ENCODE assay signal across 9 mouse cellular contexts in the genomic region with DNA sequence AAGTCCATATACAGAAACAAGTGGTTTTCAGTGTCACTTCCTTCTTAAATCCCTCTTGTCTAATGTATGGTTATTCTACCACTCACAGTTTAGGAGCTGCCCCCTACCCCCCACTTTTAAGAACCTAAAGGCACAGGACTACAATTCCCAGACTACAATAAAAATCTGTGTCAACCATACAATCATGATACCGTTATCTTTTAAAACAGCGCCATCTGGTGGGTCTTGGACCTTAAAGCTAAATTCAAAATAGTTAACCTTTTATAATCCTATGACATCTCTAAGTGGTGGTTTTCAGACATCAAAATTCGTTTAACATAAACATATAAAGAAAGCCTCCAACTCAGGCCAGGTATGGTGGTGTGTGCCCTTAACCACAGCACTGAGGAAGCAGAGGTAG. TPM values are rescaled to one million over a fixed set of nuclear protein-coding genes. Genes with fewer than 3 reads are reported as not detected.
A peak's percentile ranks its signal among the peaks of the same experiment; 100 is the strongest.
DNase-seq lines count a peak whose midpoint lies in the region; ATAC-seq and TF ChIP-seq lines count a peak whose summit lies in the region.
"Had no signal": no experiment of that assay in that cellular context is flagged by ENCODE, and none has a peak within 500 bp of the region (broad histone marks: within the 10 kb centered on the region; RNA-seq: fewer than 3 reads in every experiment).

No protein-coding gene starts in this region.

- in situ Hi-C loops in ES-E14 (cut with MboI; ENCODE audit: low sequenced_read_pairs in 2 of 2, unreplicated experiment in 2 of 2) = no loop called here

- 7% methylated on average over 3 of the region's 3 CpGs for WGBS in kidney, embryonic 16.5 days
- 15% methylated on average over 3 of the region's 3 CpGs for WGBS in neural tube, embryonic 11.5 days

- H3K4me1 ChIP-seq in kidney, embryonic 16.5 days (ENCODE audit: insufficient read depth, low read length) = peaks cover 11% of the 10 kb centered on the region
- H3K4me1 ChIP-seq in ES-E14 (ENCODE audit: control insufficient read depth in 2 of 2, insufficient read depth in 2 of 2, low read length in 2 of 2, poor library complexity in 1 of 2) = no peaks in the 10 kb centered on the region
- peaks cover 7% of the 10 kb centered on the region; the same call in 1 of the 2 replicates for H3K4me1 ChIP-seq in neural tube, embryonic 11.5 days (ENCODE audit: control insufficient read depth, insufficient read depth, low read length)

- DNase-seq in kidney, adult 11 months = peak; percentile 21
- DNase-seq in ES-E14 (ENCODE audit: low read depth, low spot score) = no peak
- DNase-seq in adrenal gland, postnatal 4 days (ENCODE audit: low spot score in 2 of 2) = peak; percentile 12 to 13
- peak; percentile 14 to 57 for DNase-seq in frontal cortex, postnatal 25 days (ENCODE audit: low spot score in 2 of 2)
- DNase-seq in layer of hippocampus, postnatal 14 days (ENCODE audit: low spot score in 2 of 2) = peak; percentile 43 to 88
- peak; percentile 69 for DNase-seq in neural tube, embryonic 11.5 days (ENCODE audit: low spot score)

- no peaks in the 10 kb centered on the region for H3K27me3 ChIP-seq in kidney, embryonic 16.5 days (ENCODE audit: insufficient read depth, low read length)
- no peaks in the 10 kb centered on the region for H3K27me3 ChIP-seq in neural tube, embryonic 11.5 days (ENCODE audit: control insufficient read depth, insufficient read depth, low read length)

- peaks cover 13% of the 10 kb centered on the region for H3K36me3 ChIP-seq in kidney, embryonic 16.5 days (ENCODE audit: insufficient read depth, low read length)
- peaks cover 9% of the 10 kb centered on the region for H3K36me3 ChIP-seq in ES-E14 (ENCODE audit: control insufficient read depth, insufficient read depth, low read length, poor library complexity, severe bottlenecking)
- no peaks in the 10 kb centered on the region for H3K36me3 ChIP-seq in neural tube, embryonic 11.5 days (ENCODE audit: control insufficient read depth, insufficient read depth, low read length)

- H3K4me3 ChIP-seq in kidney, embryonic 16.5 days (ENCODE audit: low read length) = no peak overlapping the region
- H3K4me3 ChIP-seq in ES-E14 (ENCODE audit: insufficient read depth in 1 of 2, low read depth in 1 of 2, low read length in 2 of 2, poor library complexity in 1 of 2, severe bottlenecking in 1 of 2) = no peak overlapping the region
- no peak overlapping the region for H3K4me3 ChIP-seq in neural tube, embryonic 11.5 days (ENCODE audit: low read depth, low read length)
- H3K4me3 ChIP-seq: myocyte had no signal

- H3K9ac ChIP-seq in kidney, embryonic 16.5 days (replicated peaks; ENCODE audit: low read length) = no peak overlapping the region
- no peak overlapping the region for H3K9ac ChIP-seq in ES-E14 (ENCODE audit: insufficient read depth, low read depth, low read length, poor library complexity, severe bottlenecking)
- H3K9ac ChIP-seq in neural tube, embryonic 11.5 days (ENCODE audit: low read length) = no peak overlapping the region

- ATAC-seq in kidney, embryonic 16.5 days (ENCODE audit: low FRiP score, low TSS enrichment) = no peak
- no peak for ATAC-seq in neural tube, embryonic 11.5 days (ENCODE audit: insufficient read depth, low FRiP score, low TSS enrichment)
- ATAC-seq in granulocyte monocyte progenitor cell, adult 5-6 weeks (replicated peaks; ENCODE audit: poor library complexity, severe bottlenecking) = no peak; the same call in 1 of the 2 replicates

- H3K9me3 ChIP-seq in kidney, embryonic 16.5 days (ENCODE audit: low read length) = no peaks in the 10 kb centered on the region
- H3K9me3 ChIP-seq in ES-E14 (ENCODE audit: control insufficient read depth, insufficient read depth, low read depth, low read length) = no peaks in the 10 kb centered on the region
- H3K9me3 ChIP-seq in neural tube, embryonic 11.5 days (ENCODE audit: control insufficient read depth, low read length) = no peaks in the 10 kb centered on the region

- no peak overlapping the region for H3K27ac ChIP-seq in kidney, embryonic 16.5 days (ENCODE audit: low read length)
- no peak overlapping the region for H3K27ac ChIP-seq in ES-E14 (ENCODE audit: insufficient read depth, low read depth, low read length, poor library complexity, severe bottlenecking)
- no peak overlapping the region for H3K27ac ChIP-seq in neural tube, embryonic 11.5 days (ENCODE audit: low read depth, low read length)

- H3K4me2 ChIP-seq in kidney, embryonic 16.5 days (replicated peaks; ENCODE audit: low read depth, low read length) = no peak overlapping the region
- H3K4me2 ChIP-seq in neural tube, embryonic 11.5 days (ENCODE audit: low read depth) = no peak overlapping the region

TF ChIP-seq in ES-E14, 5 proteins besides CTCF, POLR2A, EP300 and RAD21:
- no peak for TF ChIP-seq CHD2 (IDR thresholded peaks at IDR 0.05; ENCODE audit: low read depth, low read length)
- TF ChIP-seq ZC3H11A (IDR thresholded peaks at IDR 0.05; ENCODE audit: borderline replicate concordance, low read depth, low read length) = 0 out of 2 replicates have a peak, but pooled peaks have one; percentile 19
- no peak for TF ChIP-seq ZNF384 (IDR thresholded peaks at IDR 0.05; ENCODE audit: low read depth, low read length)
- peak; percentile 84 for TF ChIP-seq HCFC1 (IDR thresholded peaks at IDR 0.05; ENCODE audit: borderline replicate concordance, insufficient read depth, low read length)
- TF ChIP-seq MAFK (IDR thresholded peaks at IDR 0.05; ENCODE audit: insufficient read depth, low read depth, low read length) = 0 out of 2 replicates have a peak, but pooled peaks have one; percentile 11
TF ChIP-seq in ES-E14: peak in this region for 3.

RNA-seq across cellular contexts. Expression of gene Gid4, which starts 4.8 kb away (rescaled TPM):
- polyA plus RNA-seq in kidney, embryonic 16.5 days (2015; fragmentation: Nextera tagmentation; extraction: Ambion mirVana) = 26.5 and 26.6 TPM in 2 replicates
- 19.6 and 19.7 TPM in 2 replicates for total RNA-seq in ES-E14 (2012; rRNA removed)
- 10 to 100 TPM; 32.1 to 32.8 TPM for total RNA-seq in adrenal gland, postnatal 4 days (2021)
- 10 to 100 TPM; 40.1 to 40.5 TPM for total RNA-seq in layer of hippocampus, postnatal 14 days (2021)
- polyA plus RNA-seq in neural tube, embryonic 11.5 days (2014; fragmentation: Nextera tagmentation; extraction: Ambion mirVana) = 27.8 and 29.9 TPM in 2 replicates
- 22.3 and 25.4 TPM in 2 replicates for total RNA-seq in granulocyte monocyte progenitor cell, adult 5-6 weeks (2014; fragmentation: Nextera tagmentation)
- total RNA-seq in granulocyte monocyte progenitor cell, adult 5-6 weeks (2017) = 28.5 and 29.5 TPM in 2 replicates

RNA-seq across cellular contexts. Expression of gene Atpaf2, which starts 6.1 kb away (rescaled TPM):
- 61.4 and 62.1 TPM in 2 replicates for polyA plus RNA-seq in kidney, embryonic 16.5 days (2015; fragmentation: Nextera tagmentation; extraction: Ambion mirVana)
- 32.5 and 34.3 TPM in 2 replicates for total RNA-seq in ES-E14 (2012; rRNA removed)
- total RNA-seq in adrenal gland, postnatal 4 days (2021) = 10 to 100 TPM; 63.2 to 76.7 TPM
- total RNA-seq in layer of hippocampus, postnatal 14 days (2021) = 10 to 100 TPM; 28.7 to 29.1 TPM
- 44.4 and 47.3 TPM in 2 replicates for polyA plus RNA-seq in neural tube, embryonic 11.5 days (2014; fragmentation: Nextera tagmentation; extraction: Ambion mirVana)
- 26.8 and 31.7 TPM in 2 replicates for total RNA-seq in granulocyte monocyte progenitor cell, adult 5-6 weeks (2014; fragmentation: Nextera tagmentation)
- total RNA-seq in granulocyte monocyte progenitor cell, adult 5-6 weeks (2017) = 49.5 and 52.1 TPM in 2 replicates

RNA-seq across cellular contexts. Expression of gene Drg2, which starts 42.2 kb away (rescaled TPM):
- 123 and 127 TPM in 2 replicates for polyA plus RNA-seq in kidney, embryonic 16.5 days (2015; fragmentation: Nextera tagmentation; extraction: Ambion mirVana)
- 84.4 and 96.7 TPM in 2 replicates for total RNA-seq in ES-E14 (2012; rRNA removed)
- total RNA-seq in adrenal gland, postnatal 4 days (2021) = 10 to 100 TPM; 78.7 to 79.8 TPM
- total RNA-seq in layer of hippocampus, postnatal 14 days (2021) = 10 to 100 TPM; 71.9 to 76.9 TPM
- polyA plus RNA-seq in neural tube, embryonic 11.5 days (2014; fragmentation: Nextera tagmentation; extraction: Ambion mirVana) = 126 and 132 TPM in 2 replicates
- total RNA-seq in granulocyte monocyte progenitor cell, adult 5-6 weeks (2014; fragmentation: Nextera tagmentation) = 49.1 and 60.9 TPM in 2 replicates
- 73.4 and 76.4 TPM in 2 replicates for total RNA-seq in granulocyte monocyte progenitor cell, adult 5-6 weeks (2017)

RNA-seq across cellular contexts. Expression of gene Myo15, which starts 57.0 kb away (rescaled TPM):
- polyA plus RNA-seq in kidney, embryonic 16.5 days (2015; fragmentation: Nextera tagmentation; extraction: Ambion mirVana) = 0.24 and 0.35 TPM in 2 replicates
- 0.31 and 0.42 TPM in 2 replicates for total RNA-seq in ES-E14 (2012; rRNA removed)
- total RNA-seq in adrenal gland, postnatal 4 days (2021) = 1 to 10 TPM in 1 of 2 experiments, under 1 TPM in 1; 0.62 to 1.1 TPM
- total RNA-seq in layer of hippocampus, postnatal 14 days (2021) = under 1 TPM; 0.12 to 0.19 TPM
- 0.09 and 0.27 TPM in 2 replicates for polyA plus RNA-seq in neural tube, embryonic 11.5 days (2014; fragmentation: Nextera tagmentation; extraction: Ambion mirVana)
- not detected in 2 replicates for total RNA-seq in granulocyte monocyte progenitor cell, adult 5-6 weeks (2014; fragmentation: Nextera tagmentation)
- total RNA-seq in granulocyte monocyte progenitor cell, adult 5-6 weeks (2017) = 0.30 TPM in 1 of 2 replicates, not detected in the other
- polyA plus RNA-seq: myocyte had no signal

RNA-seq across cellular contexts. Expression of gene Drc3, which starts 59.0 kb away (rescaled TPM):
- polyA plus RNA-seq in kidney, embryonic 16.5 days (2015; fragmentation: Nextera tagmentation; extraction: Ambion mirVana) = 2.1 and 2.8 TPM in 2 replicates
- total RNA-seq in ES-E14 (2012; rRNA removed) = 1.9 and 2.0 TPM in 2 replicates
- total RNA-seq in adrenal gland, postnatal 4 days (2021) = 1 to 10 TPM; 1.8 to 2.6 TPM
- 1 to 10 TPM; 5.2 to 7.3 TPM for total RNA-seq in layer of hippocampus, postnatal 14 days (2021)
- 0.69 and 1.4 TPM in 2 replicates for polyA plus RNA-seq in neural tube, embryonic 11.5 days (2014; fragmentation: Nextera tagmentation; extraction: Ambion mirVana)
- 1.8 TPM in 1 of 2 replicates, not detected in the other for total RNA-seq in granulocyte monocyte progenitor cell, adult 5-6 weeks (2014; fragmentation: Nextera tagmentation)
- total RNA-seq in granulocyte monocyte progenitor cell, adult 5-6 weeks (2017) = 0.52 and 1.2 TPM in 2 replicates
